Mouse (Mus musculus) spleen, adult 2 months (tissue): ENCODE measurements around the gene Lamc2.

ENCODE experiments used
- CTCF ChIP-seq: fragments of 200-500 bp; IDR thresholded peaks from 2 replicates; pipeline ENCODE4 v1.5.1; 2011; ENCODE audit warnings: mild to moderate bottlenecking, inconsistent platforms; ENCODE audit not compliant: insufficient read depth, insufficient read length, insufficient replicate concordance; ENCODE audit errors: extremely low read depth
- POLR2A ChIP-seq: fragments of 200-500 bp; IDR thresholded peaks from 2 replicates; pipeline ENCODE4 v1.6.1; 2011; ENCODE audit warnings: low read depth, low read length, inconsistent platforms

- TF ChIP-seq CTCF (no peak), POLR2A (no peak)
Measured at GRCm38 (mm10) chr1:153231681-153232080, 45.4 kb upstream of the Lamc2 start.
